Mouse (Mus musculus): ENCODE results near the gene Suco. TPM values are rescaled to one million over a fixed set of nuclear protein-coding genes. Genes with fewer than 3 reads are reported as not detected.

The Suco gene
- 2.3 and 2.4 TPM in 2 replicates for polyA plus RNA-seq (2012; ENCODE audit: low replicate concordance)

DNA sequence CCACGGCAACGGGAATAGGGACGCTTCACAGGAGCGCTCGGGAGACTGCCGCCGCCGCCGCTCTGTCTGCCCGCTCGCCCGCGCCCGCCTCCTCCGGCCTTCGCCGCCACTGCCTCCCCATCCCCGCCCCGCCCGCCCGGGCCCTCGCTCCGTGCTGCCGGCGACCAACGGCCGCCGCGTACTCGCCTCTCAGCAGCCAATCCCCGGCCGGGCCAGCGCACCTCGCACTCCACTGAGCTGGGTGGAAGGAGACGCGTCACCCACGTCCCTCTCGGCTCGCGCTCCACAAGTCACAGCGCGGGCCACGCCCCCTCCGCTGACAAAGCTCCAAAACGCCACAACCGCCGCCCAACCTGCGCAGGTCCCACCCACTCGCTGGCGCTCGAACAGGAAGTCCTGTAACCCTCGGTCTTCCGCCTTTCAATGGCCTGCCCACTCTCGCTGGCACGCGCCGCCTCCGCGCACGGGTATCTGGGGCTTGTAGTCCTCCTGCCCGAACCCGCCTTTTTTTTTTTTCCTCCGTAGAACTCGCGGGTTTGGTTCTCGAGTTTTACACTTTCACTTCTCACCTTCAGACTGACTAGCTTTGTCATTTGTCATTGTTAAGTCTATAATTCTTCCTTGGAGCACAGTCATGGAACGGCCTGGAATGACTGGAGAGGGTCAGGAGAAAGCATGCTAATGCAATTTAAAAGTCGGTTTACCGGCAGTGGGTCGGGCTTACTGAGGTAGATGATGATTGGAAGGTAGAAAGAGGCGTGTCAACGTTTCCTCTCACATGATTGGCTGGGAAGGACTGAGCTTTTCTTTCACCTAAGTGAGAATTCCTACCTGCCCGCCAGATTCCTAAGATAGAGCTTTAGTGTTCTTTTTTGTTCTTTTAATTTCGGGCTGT is at the start of gene Suco:
Suco (minus strand) TSS at position 130 of the 895 bp plus-strand sequence.

GRCm38 (mm10) chr1:161788339-161788738 is 88.1 kb downstream of the Suco start, which contains the start of gene Fasl:
Gene Fasl (minus strand): TSS chr1:161788495.

Other genes with a start within 250 kb of the Suco start
- gene Fasl, start 88.2 kb downstream of the Suco start, polyA plus RNA-seq (2012; ENCODE audit: low replicate concordance), result 0.17 and 0.75 TPM in 2 replicates
- gene Pigc, start 92.5 kb upstream of the Suco start, polyA plus RNA-seq (2012; ENCODE audit: low replicate concordance), result 0.32 and 1.5 TPM in 2 replicates
- gene 4930558K02Rik, start 103.0 kb upstream of the Suco start, polyA plus RNA-seq (2012; ENCODE audit: low replicate concordance), result not detected in 2 replicates